Mouse (Mus musculus) kidney, adult 2 months (tissue): ENCODE data around the gene Cep89.

Source experiments
- CTCF ChIP-seq: fragments of 200-500 bp; conservative IDR thresholded peaks from 2 replicates; pipeline ENCODE4 v1.5.1; 2011; ENCODE audit warnings: low read depth, mild to moderate bottlenecking, control low read depth, low read length, moderate library complexity, mixed read lengths; ENCODE audit not compliant: insufficient read depth, insufficient read length
- POLR2A ChIP-seq: fragments of 200-500 bp; IDR thresholded peaks from one replicate; pipeline ENCODE4 v1.6.1; 2011; ENCODE audit warnings: low read depth, low read length, control low read depth

- TF ChIP-seq CTCF: no peak
- no peak for TF ChIP-seq POLR2A
Observed at GRCm38 (mm10) chr7:35465027-35465426, 68.2 kb downstream of the Cep89 start.
